Mouse (Mus musculus): ENCODE results near the gene Zswim1. TPM values are rescaled to one million over a fixed set of nuclear protein-coding genes. Genes with fewer than 3 reads are reported as not detected.
"Not testable (repeated sequence)": the region's sequence is repeated elsewhere in the genome, so short reads cannot be mapped to it uniquely, and the experiment has no call there.

Zswim1 gene
- total RNA-seq, 2 experiments from 2014 or later: 5.6 to 5.8 TPM

DNA sequence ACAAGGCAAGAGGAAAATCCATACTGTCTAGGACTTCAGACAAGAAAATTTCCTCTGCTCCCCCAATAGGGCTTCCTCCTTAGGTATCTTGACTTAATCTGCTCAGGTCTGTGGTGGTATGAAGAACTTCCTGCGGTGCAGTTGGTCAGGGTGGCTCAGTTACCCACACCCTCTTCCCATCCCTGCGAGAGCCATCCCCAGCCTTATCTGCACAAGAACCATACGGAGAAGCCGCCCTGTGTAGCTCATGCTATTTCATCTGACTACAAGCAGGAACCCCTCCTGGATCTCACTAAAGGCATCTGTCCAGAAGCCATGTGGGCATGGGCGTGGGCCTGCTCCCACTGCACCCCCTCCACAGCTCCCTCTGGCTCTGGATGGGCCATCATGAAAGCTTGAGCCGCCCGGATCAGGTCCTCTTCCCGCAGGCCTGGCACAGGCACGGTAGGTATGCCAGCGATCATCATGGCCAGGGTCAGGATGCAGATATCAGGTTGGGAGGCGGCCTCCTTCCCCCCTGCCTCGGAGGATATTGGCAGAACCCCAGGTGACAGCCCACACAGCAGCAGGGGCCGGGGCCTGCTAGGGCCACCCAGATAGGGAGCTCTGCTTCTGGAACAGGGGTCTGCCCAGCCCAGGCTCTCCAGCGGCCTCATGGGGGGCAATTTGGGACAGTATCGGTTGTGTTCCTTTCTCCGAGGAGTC lies 4.8 kb downstream of the Zswim1 start:
- no peak for DNase-seq (ENCODE audit: low spot score)

DNA sequence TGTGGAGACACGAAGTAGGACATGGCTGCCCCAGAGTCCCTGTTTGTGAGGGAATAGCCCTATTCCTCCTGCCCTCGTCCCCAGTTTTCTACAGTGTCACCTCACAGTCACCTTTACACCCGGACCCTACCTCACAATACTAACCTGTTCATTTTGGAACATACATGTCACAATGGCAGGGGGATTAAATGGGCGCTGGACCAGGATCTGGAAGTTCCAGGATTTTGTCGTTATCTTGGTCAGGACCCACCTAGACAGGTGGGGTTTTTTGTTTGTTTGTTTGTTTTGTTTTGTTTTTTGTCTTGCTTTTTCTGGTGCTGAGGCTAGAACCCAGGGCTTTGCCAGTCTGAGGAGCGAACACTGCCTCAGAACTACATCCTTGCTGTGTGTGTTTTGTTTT lies 6.0 kb downstream of the Zswim1 start, which contains the start of gene Spata25:
Gene Spata25, minus strand, starts transcription at position 101 of the 400 bp plus-strand sequence.
- DNase-seq (ENCODE audit: low spot score): no peak

DNA sequence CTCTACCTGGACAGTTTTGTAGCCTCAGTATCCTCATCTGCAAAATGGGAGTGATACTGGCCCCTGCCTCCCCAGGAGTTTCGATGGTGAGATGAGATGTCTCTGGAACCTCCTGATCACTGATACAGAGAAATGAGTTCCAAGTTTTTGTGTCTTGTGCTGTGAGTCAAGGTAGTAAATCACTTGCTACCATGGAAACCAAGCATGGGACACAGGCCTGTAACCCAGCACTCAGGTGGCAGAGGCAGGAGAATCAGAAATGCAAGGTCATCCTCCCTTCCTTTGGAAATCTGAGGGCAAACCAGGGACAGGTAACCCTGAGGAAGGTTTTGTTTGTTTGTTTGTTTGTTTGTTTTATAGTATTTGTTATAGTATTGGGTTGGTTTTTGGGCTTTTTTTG lies 6.6 kb downstream of the Zswim1 start:
- DNase-seq (ENCODE audit: low spot score): no peak

DNA sequence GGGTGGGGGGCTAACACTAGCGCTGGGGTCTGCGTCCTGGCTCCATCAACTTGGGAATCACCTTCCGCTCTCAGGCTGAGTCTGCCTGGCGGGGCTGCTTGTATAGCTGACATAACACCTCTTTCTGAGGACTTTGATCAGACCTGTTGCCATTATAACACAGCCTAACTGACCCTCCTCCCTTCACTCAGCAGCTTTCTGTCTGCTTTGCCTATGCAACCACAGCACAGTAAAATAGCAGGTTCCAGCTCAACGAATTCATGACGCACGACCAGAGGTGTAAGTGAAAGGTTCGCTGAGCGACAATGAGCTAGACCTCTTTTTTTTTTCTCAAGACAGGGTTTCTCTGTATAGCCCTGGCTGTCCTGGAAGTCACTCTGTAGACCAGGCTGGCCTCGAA lies 8.5 kb downstream of the Zswim1 start:
- DNase-seq (ENCODE audit: low spot score): no peak

DNA sequence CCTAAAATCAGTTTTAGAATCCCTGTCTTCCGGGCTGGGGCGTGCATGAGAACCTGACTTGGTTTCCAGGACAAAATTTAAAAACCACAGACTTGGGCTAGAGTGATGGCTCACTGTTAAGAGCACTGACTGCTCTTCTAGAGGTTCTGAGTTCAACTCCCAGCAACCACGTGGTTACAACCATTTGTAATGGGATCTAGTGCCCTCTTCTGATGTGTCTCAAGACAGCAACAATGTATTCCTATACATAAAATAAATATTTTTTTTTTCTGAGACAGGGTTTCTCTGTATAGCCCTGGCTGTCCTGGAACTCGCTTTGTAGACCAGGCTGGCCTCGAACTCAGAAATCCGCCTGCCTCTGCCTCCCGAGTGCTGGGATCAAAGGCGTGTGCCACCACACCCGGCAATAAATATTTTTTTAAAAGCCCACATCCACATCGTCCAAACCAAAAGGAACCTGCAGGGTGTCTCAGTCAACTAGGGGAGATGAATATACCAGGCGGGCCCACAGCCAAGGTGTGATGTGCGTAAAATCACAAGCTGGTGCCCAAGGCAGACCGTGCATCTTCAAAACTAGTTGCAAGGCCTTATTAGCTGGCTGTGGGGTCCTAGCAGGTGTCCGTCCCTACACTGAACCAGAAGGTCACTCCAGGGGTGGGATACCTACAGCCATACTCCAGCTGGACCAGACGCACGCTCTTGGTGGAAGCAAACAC lies 9.7 kb downstream of the Zswim1 start:
- DNase-seq (ENCODE audit: low spot score): peak; percentile 10

DNA sequence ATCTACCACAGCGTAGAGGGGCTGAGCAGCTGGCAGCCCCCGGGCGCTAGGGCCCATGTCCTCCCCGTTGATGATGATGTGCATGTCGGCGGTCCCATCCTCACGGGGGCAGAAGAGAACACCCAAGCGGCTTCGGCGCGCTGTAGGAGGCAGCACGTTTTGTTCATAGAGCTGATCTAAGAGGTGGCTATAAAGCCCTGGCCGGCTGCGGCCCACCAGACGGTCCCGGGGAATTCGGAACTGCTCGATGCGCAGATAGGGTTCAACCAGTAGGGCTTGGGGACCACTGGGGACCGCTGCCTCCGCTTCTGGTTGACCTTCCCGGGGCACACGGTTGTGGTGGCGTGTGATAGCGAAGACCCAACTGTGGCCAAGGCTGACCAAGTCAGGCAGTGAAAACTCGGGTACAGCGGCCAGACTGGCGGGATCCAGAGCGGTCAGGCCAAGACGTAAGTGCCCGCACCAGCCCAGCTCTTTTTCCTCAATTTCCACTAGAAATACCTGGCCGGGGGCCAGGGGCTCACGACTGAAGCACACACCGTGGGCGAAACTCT lies 10.3 kb downstream of the Zswim1 start, which contains the start of gene Ctsa:
Gene Ctsa, plus strand, starts transcription at position 126 of the 554 bp plus-strand sequence.
- peak; percentile 83 for DNase-seq (ENCODE audit: low spot score)

DNA sequence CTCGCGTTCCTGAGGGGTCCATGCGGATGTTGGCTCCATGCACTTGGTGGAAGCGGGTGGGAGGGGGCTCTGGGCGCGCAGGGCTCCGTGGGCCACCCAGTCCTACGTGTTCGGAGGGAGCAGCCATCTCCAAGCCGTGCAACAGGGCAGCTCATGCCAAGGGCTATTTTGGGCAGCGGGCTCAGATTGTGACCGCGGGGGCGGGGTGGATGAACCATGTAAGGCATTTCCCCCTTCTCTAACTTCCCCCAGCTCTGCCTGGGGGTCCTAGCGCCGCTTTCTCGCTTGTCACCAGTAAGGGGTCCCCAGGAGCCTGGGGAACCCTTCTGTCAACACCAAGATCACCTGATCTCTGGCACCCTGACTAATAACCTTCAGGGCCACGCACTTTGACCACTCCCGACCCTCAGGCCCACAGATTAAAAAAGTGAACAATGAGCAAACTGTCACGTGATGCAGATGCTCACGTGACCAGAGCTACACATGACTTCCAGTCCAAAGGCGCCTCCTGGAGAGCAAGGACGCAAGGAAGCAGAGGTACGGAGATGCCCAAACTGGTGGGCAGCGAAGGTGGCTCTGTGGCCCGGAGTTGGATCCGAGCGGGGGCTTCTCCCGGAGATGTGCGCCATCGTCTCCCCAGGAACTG lies 11.0 kb downstream of the Zswim1 start, which contains the start of gene Neurl2:
Gene Neurl2, minus strand, starts transcription at position 143 of the 646 bp plus-strand sequence.
- DNase-seq (ENCODE audit: low spot score): peak; percentile 91

DNA sequence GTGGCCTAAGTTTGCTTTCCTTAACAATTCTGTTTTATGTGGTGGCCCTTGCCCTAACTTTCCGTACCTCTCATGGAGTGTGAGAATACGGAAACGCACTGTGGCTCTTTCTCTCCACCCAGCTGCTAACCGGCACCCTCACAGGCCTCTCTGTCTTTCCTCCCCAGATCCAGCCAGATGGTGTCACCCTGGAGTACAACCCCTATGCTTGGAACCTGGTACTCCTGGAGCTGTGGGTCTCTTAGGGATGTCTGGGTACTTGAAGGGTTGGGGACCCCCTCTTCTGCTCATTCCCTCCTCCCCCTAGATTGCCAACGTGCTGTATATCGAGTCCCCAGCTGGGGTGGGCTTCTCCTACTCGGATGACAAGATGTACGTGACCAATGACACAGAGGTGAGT lies 12.0 kb downstream of the Zswim1 start:
- DNase-seq (ENCODE audit: low spot score): peak; percentile 13

DNA sequence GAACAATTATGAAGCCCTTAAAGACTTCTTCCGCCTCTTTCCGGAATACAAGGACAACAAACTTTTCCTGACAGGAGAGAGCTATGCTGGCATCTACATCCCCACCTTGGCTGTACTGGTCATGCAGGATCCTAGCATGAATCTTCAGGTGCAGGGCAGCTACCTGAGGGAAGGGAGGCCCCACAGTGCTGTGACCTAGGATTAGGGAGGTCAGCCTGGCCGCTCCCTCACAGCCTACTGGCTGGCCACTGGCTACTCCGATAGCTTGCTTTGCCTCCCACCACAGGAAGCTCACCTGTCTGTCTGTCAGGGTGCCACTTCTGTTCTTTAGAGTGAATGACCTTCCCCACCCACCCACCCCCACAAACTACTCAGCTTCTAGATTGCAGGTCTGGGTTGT lies 12.7 kb downstream of the Zswim1 start:
- no peak for DNase-seq (ENCODE audit: low spot score)

DNA sequence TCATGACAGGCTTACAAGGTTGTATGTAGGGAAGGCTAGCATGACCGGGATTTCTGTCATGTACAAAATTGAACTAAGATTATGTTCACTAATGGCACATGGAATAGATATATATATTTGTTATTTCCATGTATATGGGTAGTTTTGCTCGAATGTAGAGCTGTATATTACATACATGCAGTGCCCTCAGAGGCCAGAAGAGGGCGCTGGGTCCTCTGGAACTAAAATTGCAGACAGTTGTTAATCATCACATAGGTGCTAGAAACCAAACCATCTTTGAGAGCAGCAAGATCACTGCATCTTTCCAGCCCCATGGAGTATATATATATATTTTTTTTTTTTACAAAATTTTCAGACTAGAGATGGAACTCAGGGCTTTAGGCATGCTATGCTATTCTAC lies 23.3 kb downstream of the Zswim1 start:
- DNase-seq (ENCODE audit: low spot score): no peak

DNA sequence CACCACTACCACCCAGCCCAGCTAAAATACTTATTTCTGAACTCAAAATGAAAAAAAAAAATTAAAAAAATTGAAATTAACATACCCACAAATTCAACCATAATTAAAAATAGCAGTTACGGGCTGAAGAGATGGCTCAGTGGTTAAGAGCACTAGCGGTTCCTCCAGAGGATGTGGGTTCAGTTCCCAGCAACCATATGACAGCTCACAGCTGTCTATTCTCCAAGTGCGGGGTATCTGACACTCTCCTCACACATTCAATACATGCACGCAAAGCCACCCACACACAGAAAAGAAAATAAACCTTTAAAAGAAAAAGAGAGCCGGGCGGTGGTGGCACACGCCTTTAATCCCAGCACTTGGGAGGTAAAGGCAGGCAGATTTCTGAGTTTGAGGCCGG lies 27.6 kb downstream of the Zswim1 start:
- DNase-seq (ENCODE audit: low spot score): no peak

DNA sequence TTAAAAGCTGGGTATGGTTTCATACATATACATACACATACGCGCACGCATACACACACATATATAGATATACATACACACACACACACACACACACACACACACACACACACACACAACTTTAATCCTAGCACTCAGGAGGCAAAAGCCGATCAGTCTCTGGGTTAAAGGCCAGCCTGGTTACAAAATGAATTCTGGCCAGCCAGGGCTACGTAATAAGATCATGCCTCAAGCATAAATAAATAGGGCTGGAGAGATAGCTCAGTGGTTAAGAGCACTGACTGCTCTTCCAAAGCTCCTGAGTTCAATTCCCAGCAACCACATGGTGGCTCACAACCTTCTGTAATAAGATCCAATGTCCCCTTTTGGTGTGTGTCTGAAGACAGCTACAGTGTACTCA lies 33.1 kb downstream of the Zswim1 start:
- not testable (repeated sequence) for DNase-seq (ENCODE audit: low spot score)

DNA sequence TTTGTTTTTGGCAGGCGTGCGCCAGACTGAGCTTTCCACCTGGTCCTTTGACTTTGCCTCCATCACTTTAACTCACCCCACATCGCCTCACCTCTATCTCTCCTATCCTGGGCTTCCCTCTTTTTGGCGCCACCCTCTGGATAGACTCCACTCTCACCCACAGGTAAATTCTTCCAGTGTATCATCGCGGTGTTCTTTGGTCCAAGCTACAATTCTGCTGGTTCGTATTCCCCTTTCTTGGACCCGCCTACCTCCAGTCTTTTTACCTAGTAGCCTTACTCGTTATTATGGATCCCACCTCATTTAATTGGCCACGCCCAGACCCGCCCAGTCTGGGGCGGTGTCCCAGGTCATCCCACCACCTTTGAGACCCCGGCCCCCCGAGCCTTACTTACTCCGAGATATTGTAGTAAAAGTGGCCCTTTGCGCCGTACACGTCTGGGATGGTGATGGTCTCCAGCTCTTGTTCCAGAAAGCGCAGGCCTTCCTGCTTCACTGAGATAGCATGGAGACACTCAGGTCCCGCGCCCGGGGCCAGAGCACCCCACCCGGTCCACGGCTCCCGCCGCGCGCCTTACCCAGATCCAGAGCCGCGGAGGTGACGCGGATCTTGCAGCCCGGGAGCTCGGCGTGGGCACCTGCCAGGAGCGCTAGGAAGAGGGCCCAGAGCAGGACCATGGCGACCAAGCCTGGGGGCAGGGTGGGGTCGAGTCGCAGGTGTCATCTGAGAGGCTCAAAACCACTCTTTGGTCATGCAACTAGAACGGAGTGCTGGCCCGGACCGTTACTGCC lies 34.0 kb downstream of the Zswim1 start:
- no peak for DNase-seq (ENCODE audit: low spot score)

DNA sequence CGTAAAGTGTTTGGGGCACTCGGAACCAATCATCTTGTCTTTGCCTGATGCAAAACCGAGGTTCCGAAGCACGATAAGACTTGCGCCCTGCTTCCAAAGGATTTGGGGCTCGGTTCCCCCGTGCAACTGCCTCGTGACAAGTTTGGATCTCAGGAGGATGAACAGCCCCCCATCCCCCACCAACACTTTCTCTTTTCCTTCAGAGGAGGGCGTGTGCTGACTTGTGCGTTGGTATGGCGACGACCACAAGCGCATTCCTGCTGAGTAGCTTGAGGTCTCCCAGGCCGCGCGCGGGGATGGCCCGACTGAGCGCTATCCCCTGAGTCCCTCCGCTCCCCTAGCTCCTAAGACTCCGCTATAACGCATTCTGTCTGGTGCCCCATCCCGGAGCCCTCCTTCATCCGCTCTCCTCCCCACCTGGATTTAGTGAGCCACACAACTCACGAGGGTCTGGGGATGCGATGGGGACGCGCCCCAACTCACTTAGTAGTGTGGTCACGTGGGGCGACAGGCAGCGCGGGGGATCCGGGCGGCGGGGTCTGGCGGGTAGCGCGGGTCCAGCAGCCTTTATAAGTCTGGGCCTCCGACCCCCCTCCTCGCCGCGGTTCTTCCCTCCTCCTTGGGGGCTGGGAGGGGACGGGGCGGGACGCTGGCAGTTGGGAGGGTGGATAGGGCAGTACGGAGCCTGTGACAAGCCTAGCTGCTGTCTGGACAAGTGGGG lies 34.8 kb downstream of the Zswim1 start, which contains the start of gene Pltp:
Gene Pltp, minus strand, starts transcription at position 611 of the 721 bp plus-strand sequence.
- DNase-seq (ENCODE audit: low spot score): no peak

DNA sequence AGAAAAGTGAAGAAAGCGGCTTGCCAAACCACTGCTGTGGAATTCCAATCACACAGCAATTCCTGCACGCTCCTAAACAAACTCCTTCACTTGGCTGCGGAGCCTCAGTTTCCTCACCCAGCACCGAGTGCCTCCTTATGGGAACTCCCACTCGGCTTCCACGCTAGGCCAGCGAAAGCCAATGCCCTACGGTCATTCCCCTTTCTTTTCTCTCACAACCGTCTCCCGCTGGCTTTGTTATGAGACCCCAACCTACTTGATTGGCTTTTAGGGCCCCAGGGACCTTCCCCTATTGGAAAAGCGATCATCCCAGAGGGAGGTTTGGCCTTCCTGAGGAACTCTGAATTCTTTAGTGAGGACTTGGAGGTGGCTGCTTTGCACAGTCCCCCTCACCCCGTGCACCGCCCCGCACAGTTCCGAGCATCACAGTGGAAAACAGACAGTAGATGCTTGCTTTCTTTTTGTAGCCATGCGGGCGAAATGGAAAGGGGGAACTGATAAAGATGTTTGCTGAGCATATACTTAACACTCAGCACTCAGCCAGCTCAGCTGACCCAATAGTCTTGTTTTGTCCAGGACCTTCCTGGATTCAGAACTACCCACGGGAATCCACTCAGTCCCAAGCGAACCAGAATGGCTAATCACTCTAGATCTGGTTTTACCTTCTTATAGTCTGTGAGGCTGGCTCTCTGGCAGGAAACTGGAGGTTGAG lies 35.5 kb downstream of the Zswim1 start:
- DNase-seq (ENCODE audit: low spot score): no peak

DNA sequence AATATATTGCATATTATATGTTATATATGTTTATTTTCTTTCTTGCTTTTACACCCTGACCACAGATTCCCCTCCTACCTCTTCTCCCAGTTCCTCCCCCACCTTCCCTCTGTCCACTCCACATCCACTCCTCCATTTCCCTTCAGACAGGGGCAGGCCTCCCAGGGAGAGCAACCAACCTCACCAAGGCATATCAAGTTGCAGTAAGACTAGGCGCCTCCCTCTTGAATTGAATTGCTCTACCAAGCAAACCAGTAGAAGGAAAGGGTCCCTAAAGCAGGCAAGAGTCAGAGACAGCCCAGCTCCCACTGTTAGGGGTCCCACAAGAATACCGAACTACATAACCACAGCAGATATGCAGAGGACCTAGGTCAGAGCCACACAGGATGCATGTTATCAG lies 36.7 kb downstream of the Zswim1 start:
- no peak for DNase-seq (ENCODE audit: low spot score)

DNA sequence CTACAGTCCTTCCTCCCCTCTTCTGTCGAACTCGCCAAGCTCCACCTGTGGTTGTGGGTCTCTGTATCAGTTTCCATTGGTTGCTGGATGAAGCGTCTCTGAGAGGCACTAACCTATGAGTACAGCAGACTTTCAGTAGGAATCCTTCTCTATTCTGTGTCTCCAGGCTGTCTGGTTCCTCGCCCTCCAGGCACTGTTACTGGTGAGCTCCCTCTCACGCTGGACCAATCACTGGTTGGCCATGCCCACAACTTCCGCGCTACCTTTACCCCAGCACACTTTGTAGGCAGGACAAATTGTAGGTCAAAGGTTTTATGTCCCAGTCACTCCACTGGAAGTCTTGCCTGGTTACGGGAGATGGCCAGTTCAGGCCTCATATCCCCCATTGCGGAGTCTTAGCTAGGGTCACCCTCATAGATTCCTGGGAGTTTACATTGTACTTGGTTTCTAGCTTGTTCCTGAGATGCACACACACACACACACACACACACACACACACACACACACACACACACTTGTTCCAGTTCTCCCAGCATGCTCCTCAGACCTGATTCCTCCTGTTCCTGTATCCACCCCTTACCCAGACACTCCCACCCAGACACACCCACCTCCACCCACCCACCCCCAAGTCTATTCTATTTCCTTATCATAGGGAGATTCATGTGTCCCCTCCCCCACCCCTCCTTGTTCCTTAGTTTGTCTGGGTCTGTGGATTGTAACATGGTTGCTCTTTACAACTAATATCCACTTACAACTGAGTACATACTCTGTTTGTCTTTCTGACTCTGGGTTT lies 37.4 kb downstream of the Zswim1 start:
- DNase-seq (ENCODE audit: low spot score): no peak

DNA sequence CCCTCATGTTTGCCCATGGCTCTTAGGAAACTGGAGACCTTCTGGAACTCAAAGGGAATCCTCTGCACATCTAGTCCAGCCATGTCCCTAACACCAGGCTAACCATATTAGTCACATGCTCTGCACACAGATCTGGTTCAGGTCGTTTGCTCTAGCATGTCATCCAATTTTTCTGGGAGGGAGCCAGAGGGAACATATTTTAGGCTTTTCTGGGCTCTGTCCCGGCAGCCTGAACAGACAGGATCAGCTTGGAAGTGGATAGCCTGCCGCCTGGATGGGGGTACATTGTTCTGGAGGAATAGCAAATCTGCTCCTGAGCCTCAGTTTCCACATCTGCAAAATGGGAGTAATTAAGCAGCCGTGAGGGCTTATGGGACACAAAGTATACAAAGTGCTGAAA lies 38.6 kb downstream of the Zswim1 start:
- DNase-seq (ENCODE audit: low spot score): no peak

Data from gastrocnemius, adult 18-20 months (tissue).